Mouse (Mus musculus) lung, postnatal 36 days (tissue): ENCODE data around the gene Vkorc1.

ENCODE experiments used
- DNase-seq: peaks from one replicate; pipeline ENCODE4 v3.0.0; 2022; ENCODE audit warnings: mixed read lengths

The Vkorc1 gene

GRCm38 (mm10) chr7:127875627-127876001, 19.8 kb downstream of the Vkorc1 start:
- peak; percentile 94 for DNase-seq

DNA sequence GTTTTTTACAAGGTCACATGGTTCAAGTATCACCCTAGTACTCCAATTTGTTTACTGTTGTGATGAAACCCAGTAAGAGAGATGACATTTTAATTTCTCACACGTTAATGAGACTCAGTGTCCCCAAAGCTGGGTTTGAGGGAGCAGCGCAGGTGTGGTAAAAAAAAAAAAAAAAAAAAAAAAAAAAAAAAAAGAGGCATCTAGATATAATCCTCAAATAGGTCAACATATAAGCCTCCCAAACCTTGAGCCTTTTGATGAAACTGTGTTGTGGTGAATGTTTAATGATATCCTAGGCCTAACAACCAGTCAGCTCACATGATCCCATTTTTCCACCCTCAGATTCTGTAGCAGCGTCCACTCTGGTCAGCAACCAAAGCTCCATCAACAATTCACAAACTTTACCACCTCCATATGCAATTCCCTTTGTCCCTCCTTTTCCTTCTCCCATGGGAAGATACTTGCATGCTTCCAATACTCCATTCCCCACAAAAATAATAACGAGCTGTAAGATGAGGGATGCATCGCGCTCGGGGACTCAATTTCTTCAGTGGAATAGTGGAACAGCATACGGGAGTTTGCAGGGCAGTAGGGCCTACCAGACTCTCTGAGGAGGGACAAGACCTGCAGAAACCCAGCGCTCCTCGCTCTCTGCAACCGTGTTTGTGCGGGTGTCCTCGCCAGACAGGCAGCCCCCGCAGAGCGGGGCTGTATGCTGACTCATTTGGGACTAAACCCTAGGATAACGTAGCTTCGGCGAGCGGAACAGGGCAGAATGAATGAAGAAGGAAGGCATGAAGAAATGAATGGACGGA, 20.4 kb downstream of the Vkorc1 start:
- no peak for DNase-seq

DNA sequence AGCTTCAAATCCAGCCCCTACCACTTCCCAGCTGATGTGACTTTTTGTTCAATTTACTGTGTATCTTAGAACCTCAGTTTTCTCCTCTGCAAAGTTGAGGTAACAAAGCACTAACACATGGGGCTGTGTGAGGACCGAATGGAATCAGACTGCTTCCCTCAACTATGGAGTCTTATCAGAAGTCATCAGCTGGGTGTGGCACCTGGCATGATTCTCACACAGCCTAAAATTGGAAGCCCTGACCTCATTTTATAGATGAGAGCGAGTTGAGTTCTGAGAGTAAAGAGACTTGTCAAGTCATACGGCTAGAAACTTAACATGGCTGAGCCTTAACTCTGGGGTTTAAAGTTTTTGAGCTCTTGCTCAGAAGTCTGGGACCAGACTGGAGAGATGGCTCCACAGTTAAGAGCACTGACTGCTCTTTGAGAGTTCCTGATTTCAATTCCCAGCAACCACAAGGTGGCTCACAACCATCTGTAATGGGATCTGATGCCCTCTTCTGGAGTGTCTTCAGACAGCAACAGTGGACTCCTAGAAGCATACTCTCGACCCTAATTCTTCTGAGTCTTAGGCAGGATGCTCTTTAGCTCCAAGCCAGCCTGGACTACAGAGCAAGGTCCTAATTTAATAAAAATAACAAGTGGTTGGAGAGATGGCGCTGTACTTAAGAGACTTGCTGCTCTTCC, 25.1 kb downstream of the Vkorc1 start:
- DNase-seq = no peak

GRCm38 (mm10) chr7:127869149-127869810, 26.1 kb downstream of the Vkorc1 start:
- no peak for DNase-seq

GRCm38 (mm10) chr7:127867641-127868040, 27.8 kb downstream of the Vkorc1 start:
- DNase-seq = no peak

- DNase-seq = no peak
Measured at GRCm38 (mm10) chr7:127866434-127866833, 29.0 kb downstream of the Vkorc1 start.

- DNase-seq = no peak
Measured at GRCm38 (mm10) chr7:127858258-127858657, 37.2 kb downstream of the Vkorc1 start.

DNA sequence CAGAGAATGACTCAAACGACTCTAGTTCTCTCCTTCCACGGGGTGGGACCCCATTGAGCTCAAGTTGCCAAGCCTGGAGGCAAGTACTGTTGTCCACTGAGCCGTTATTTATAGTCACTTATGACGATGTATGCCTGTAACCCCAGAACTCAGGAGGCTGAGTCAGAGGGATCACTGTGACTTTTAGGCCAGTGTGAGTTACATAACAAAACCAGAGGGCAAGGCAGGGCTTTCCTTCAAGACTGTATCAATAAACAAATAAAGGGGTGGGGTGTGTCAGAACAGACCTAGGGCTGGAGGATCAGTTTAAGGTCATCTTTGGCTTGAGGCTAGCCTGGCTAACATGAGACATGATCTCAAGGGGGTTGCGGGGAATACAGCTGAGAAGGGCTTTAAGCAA, 44.5 kb downstream of the Vkorc1 start:
- peak; percentile 30 for DNase-seq

- peak; percentile 31 for DNase-seq
Measured at GRCm38 (mm10) chr7:127849973-127850875, 45.2 kb downstream of the Vkorc1 start.
